Mouse (Mus musculus) embryonic fibroblast, embryonic 13.5 days (primary cell): Measurements from ENCODE around the gene Rae1.

Experiments
- CTCF ChIP-seq: IDR thresholded peaks from 2 replicates; pipeline ENCODE4 v1.5.1; 2011; ENCODE audit warnings: mild to moderate bottlenecking, control low read depth, low read length, moderate library complexity, borderline replicate concordance; ENCODE audit not compliant: insufficient read depth
- POLR2A ChIP-seq: IDR thresholded peaks from 2 replicates; pipeline ENCODE4 v1.6.1; 2011; ENCODE audit warnings: low read depth, mild to moderate bottlenecking, control low read depth, low read length, moderate library complexity

- TF ChIP-seq CTCF: no peak
- TF ChIP-seq POLR2A: no peak
Measured at GRCm38 (mm10) chr2:172978131-172978633, 21.7 kb upstream of the Rae1 start.
